Mouse (Mus musculus): ENCODE measurements around the gene B4galt5. TPM values are rescaled to one million over a fixed set of nuclear protein-coding genes. Genes with fewer than 3 reads are reported as not detected.
A peak's percentile ranks its signal among the peaks of the same experiment; 100 is the strongest.
"Not testable (repeated sequence)": the region's sequence is repeated elsewhere in the genome, so short reads cannot be mapped to it uniquely, and the experiment has no call there.

Gene B4galt5
- total RNA-seq (2021), result 10 to 100 TPM; 18.5 to 19.8 TPM
- long read RNA-seq, experiment 1, partial matches to known transcripts, result 0 of 4 reads
- long read RNA-seq, experiment 1, other reads (novel, unspliced or antisense), result 4 of 4 reads
- long read RNA-seq, experiment 2, partial matches to known transcripts, result 0 of 3 reads
- long read RNA-seq, experiment 2, other reads (novel, unspliced or antisense), result 3 of 3 reads

DNA sequence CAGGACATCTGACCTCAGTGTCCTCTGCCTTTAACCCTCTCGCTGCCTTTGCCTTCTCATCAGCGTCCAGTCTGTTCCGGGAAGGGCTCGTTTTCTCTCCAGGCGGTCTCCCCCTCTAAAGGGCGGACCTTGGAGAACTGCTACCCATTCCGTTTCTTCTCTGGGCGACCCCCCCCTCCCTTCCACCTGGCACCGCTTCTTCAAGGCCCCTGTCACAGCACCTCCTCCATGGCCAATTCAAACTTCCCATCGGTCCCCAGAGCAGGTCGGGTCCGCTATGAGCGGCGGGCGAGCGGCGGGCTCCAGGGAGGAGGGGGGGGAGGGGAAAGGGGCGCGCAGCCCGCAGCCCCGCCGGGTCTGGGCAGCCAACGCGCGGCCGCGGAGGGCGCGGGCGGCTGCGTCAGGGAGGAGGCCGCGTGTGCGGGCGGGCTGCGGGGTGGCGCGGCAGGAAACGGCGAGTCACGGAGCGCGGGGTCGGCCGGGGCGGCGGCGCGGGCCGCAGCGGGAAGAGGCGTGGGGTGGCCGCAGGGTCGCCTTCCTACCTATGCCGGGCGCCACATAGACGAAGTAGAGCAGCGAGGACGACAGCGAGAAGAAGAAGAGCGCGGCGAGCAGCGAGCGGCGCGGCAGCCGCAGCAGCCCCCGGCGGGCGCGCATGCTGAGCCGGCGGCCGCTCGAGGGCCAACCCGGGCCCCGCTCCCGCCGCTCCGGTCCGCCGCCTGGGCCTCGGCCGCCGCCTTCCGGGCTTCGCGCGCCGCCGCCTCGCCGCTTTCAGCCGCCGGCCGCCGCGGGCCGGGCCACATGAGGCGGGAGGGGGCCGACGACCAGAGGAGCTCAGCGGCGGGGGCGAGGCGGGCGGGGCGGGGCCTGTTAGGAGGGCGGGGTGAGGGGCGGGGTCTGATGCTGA is at the start of gene B4galt5:
TSS of gene B4galt5 (minus strand) at position 808 of the 907 bp plus-strand sequence.
- intact Hi-C loops (cut with DNase I), result loop anchor here (1.0 to 5.0 kb wide), 2 partner anchors 34 to 71 kb away; no protein-coding TSS in a partner anchor
- peak in 1 of 2 experiments; percentile 26 for DNase-seq

DNA sequence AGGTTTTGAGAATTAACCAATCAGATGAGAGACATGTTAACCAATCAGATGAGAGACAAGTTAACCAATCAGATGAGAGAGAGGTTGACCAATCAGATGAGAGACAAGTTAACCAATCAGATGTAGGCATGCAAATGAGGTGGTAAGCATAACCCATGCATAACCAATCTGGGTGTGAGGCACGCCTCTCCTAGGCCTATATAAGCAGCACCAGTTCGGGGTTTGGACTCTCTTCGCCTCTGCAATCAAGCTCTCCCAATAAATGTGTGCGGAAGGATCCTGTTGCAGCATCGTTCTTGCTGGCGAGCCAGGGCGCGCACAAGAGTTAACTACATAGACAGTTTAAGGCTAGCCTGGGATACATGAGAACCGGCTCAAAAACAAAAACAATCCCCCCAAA is 47.4 kb upstream of the B4galt5 start:
- DNase-seq; intact Hi-C loops (cut with DNase I): not testable (repeated sequence)

DNA sequence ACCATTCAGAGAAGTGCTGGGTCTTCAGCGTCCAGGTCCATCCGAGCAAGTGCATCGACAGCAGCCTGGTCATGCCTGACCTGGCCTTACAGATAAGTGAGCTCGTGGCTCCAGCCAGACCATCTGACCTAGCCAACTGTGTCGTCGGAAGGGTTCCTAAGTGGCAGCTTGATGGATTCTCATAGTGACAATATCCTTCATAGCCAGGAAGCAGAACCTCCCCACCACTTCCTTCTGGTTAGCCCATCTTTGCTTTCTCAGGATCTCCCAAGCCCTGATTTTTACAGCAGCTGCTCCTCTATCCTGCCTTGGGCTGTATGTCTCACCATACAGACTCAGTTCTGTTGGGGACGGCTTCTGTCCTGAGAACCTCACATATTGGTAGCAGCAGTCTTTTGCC is 45.4 kb upstream of the B4galt5 start:
- intact Hi-C loops (cut with DNase I), result no loop called here
- no peak for DNase-seq

DNA sequence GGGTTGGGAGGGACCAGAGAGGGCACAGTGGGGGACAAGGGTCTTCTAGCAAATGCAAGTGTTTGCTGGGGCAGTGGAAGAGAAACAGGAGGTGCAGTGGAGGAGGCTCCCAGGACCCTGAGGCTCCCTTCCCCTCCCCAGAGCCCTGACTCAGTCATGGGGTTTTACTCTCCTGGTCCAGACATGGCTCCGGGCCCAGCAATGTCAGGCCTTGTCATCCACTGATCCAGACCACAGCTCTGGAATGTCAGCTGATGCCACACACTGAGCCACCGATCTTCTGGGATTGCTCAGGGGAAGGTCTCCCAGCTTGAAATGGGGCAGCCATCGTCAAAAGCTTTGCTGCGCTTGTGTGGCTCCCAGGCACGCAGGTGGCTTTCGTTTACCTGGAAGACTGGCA is 38.0 kb upstream of the B4galt5 start:
- DNase-seq, result peak in 1 of 2 experiments; percentile 35
- intact Hi-C loops (cut with DNase I), result no loop called here

DNA sequence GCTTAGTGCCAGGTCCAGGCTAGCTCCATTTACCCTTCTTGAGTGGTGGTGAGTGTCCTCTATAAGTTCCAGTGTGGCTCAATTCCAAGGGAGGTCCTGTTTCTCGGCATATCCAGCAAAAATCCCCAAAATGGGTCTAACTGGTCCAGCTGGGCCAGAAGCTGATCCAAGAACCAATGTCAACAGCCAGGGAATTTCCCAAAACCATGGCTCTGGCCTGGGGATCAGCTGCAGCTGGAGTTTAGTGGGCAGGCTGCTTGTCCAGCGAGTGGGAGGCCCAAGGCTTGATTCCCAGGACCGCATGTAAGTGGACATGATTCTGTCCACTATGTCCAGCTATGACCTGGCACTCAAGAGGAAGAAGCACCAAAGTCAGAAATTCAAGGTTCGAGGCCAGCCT is 37.5 kb upstream of the B4galt5 start:
- DNase-seq, result peak; percentile 53 to 61
- intact Hi-C loops (cut with DNase I), result no loop called here

DNA sequence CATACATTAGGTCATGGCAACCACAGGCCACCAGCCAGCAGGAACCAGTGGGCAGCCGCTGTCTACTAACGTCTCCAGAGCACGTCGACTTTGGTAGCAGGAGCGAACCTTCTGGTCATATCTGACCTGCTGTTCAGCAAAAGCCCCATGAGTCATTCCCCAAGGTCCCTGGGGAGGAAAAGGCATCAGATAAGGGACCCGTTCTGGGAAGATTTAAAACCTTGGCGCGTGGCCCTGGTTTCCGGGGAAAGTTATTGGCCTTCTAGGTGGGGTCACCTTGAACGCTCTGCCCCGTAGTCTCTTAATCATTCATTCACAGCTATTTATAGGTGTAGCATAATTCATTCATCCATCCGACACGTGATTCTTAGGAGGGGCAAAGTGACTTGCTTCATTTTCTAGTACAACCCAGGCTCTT is 34.7 kb upstream of the B4galt5 start:
- intact Hi-C loops (cut with DNase I), result loop anchor here (5.0 kb wide), 1 partner anchor 36 kb away; the partner anchor contains the start of gene B4galt5
- peak; percentile 72 to 79 for DNase-seq

DNA sequence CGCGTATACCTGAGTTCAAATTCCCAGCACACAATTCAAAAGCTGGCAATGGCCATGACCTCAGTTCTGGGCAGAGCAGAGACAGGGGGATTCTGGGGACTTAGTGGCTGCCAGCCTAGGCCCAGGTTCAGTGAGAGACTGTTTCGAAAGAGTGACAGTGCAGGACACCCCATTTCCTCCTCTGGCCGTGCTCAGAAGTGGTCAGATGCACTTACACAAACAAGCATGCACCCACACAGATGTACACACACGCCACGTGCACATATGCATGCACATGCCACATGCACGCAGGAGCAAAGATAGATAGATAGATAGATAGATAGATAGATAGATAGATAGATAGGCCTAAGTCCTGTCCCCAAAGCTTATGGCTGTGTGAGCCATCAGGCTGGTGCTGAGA is 33.4 kb upstream of the B4galt5 start:
- DNase-seq, result no peak
- intact Hi-C loops (cut with DNase I), result loop anchor here (5.0 kb wide), 1 partner anchor 35 kb away; the partner anchor contains the start of gene B4galt5

DNA sequence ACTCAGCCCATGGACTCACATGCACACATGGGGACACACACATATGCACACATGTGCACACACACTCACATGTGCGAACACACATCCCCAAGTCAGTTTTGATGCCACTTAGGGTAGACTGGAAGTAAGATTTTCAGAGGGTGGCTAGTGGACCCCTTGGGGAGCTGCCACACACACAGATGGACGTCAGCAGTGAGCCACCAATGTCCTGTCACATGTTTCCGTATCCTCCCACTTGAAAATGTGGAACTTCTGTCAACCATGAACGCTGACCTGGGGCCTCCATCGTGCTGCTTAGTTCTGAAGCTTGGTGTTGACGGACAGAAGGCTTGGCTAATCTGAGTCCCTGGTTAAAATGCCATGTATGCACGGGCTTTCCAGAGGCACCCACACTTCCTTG is 32.6 kb upstream of the B4galt5 start:
- intact Hi-C loops (cut with DNase I), result loop anchor here (5.0 kb wide), 1 partner anchor 34 kb away; the partner anchor contains the start of gene B4galt5
- no peak for DNase-seq

DNA sequence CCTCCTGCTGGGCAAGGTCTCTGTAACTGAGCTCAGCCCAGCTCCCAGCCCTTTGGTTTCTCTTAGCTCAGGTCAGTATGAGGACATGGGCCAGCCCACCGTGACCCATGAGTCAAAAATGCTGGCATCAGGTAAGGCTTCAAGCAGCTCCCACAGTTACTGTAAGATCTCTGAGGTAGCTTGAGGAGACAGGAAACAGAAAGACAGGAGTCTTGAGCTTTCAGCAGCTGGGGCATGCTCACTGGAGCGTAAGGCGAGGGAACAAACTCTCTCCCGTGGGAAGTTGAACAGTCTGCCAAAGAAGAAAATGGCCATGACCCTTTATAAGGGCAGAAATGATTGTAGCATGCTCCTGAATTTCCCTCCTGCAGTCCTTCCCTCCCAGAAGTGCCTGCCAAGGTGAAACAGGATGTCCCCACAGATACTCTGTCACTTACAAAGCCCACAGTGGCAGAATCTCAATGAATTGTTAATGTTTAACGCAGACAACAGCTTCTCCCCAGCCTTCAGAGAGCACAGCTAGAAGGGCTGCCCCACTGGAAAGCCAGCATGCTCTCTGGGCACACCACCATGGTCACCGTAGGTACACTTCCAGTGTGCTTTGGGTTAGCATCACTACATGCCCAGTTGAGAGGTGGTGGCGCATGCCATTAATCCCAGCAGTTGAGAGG is 31.8 kb upstream of the B4galt5 start:
- DNase-seq, result no peak
- intact Hi-C loops (cut with DNase I), result loop anchor here (5.0 kb wide), 1 partner anchor 33 kb away; the partner anchor contains the start of gene B4galt5

DNA sequence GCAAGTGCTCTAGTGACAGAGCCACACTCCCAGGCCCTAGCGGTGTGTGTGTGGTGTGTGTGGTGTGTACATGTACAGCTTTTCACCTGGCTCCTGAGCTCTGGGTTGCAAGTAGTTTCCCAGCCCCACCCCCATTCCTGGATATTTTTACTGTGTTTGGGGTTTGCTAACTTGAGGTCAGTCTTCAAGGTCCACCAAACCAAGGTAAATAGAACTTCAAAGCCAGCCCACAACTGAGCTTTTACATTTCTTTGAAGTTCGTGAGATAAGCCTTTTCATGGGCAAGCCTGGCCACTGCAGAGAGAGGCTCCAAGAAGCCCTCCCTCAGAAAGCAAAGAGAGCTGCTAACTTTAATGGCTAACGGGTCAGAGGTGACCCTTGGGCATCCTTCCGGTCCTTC is 30.0 kb upstream of the B4galt5 start:
- no peak for DNase-seq
- intact Hi-C loops (cut with DNase I), result no loop called here

DNA sequence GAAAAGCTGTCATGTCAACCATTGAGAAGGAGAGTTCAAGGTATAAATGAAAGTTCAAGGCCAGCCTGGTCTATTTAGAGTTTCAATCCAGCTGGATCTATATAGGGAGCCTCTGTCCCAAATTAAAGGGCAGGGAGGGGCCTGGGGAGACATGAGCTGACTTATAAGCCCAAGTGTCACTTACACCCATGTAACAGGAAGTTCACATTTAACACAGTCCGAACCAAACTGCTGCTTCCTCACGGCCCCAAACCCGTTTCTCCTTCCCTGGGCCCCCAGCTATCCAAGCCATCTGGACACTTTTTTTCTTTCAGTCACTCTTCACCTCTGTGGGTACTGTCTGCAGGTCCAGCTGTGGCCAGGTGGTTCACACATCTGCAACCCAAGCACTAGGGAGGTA is 28.7 kb upstream of the B4galt5 start:
- intact Hi-C loops (cut with DNase I), result no loop called here

DNA sequence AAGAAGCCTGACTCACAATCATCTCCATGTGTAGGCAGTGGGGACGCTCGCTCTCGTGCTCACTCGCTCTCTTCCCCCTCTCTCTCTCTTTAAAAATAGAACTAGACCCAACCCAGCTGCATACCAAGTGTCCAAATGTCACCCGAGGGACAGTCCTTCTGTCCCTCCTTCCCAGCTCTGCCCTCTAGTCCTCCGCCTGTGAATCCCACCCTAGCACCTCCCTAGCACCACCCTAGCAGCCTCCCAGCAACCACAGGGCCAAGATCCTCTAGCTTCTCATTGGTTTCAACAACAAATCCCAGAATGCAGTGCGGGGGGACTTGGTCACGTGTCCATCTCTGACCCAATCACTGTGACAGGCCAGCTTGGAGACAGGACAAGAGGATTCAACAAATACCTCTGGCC is 27.2 kb upstream of the B4galt5 start:
- DNase-seq, result peak; percentile 45 to 68
- intact Hi-C loops (cut with DNase I), result no loop called here

More for the DNA sequence above, 28.7 kb upstream of the B4galt5 start:
- no peak for DNase-seq

DNA sequence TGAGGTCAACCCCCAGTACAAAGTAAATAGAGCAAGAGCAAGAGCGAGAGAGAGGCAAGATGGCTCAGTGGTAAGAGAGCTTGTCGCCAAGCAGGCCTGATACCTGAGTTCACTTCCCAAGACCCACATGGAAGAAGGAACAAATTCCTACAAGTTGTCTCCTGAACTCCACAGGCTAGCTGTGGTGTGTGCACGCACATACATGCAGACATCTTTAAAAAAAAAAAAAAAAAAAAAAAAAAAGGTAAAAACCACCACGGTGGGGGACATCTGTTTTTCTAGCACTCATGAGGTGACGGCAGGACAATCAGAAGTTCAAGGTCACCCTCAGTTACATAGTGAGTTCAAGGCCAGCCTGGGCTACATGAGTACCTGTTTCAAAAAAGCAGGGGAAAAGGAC is 26.7 kb upstream of the B4galt5 start:
- DNase-seq, result no peak
- intact Hi-C loops (cut with DNase I), result no loop called here

DNA sequence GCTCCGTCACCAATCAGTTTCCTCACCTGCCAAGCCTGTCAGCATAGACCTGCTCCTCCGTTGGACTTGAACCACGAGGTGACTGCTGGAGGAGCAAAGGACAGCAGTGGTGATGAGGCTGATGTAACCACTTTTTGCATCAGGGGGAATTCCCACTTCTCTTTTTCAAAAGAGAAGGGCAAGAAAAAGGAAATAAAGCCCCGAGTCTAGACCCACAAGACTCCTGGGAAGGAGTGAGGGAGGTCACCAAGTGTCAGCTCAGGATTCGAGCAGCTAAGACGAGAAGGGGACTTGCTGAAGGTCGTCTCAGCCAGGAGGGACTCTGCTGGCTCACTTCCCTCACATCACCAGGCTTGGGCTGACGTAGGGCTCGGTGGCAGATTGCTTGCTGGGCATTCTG is 26.2 kb upstream of the B4galt5 start:
- intact Hi-C loops (cut with DNase I), result no loop called here
- no peak for DNase-seq

DNA sequence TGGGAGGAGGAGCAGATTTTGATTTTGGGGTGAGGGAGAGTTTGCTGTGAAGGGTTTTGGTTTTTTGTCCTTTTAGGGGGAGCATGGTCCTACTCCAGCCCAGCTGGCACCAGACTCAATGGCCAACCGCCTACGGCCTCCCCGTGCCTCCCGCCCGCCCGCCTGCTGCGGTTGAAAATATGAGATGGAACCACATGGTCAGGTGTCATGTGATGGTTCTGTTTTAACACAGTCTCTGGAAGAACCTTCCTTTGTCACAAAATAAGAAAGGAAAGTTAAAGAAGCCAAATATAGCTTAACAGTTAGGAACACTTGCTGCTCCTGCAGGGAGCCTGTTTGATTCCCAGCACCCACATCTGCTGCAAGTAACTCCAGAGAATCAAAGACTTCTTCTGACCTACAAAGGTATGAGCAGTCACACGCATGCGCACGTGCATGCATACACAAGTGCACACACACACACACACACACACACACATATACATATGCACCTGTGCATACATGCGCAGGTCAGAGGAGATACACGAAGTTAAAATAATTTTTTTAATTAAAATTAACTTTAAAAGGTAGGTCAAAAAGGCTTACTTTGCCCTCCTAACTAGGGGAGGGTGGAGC is 25.3 kb upstream of the B4galt5 start:
- intact Hi-C loops (cut with DNase I), result no loop called here
- DNase-seq, result no peak

DNA sequence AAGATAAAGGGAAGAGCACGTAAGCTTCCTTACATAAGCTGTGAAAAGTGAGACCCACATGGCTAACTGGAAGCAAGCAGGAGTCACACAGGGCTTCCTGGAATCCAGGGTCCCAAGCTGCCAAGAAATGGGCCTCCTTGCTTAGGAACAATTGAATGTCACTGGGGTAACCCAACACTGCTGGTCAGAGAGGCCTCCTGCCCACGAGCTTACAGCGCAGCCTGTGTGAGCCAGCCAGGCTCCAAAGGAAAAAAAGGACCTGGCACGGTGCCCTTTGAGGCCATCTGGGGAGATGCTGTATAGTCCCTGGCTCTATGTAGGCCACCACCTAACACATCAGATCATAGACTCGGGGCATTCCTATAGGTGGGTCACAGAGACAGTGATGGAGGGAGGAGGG is 24.3 kb upstream of the B4galt5 start:
- intact Hi-C loops (cut with DNase I), result no loop called here
- DNase-seq, result peak; percentile 64 to 80

DNA sequence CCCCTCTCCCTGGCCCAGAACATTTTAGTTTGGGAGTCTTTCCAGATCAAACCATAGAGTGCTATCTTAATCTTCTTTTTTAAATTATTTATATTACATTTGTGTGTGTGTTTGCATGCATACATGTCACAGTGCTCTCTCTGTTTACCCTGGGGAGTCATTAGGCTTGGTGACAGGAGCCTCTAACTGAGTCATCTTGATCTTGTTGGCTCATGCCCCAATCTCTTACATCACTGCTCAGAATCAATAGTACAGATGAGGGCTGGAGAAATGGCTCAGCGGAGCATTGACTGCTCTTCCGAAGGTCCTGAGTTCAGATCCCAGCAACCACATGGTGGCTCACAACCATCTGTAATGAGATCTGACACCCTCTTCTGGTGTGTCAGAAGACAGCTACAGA is 22.5 kb upstream of the B4galt5 start:
- intact Hi-C loops (cut with DNase I), result no loop called here
- DNase-seq, result no peak

DNA sequence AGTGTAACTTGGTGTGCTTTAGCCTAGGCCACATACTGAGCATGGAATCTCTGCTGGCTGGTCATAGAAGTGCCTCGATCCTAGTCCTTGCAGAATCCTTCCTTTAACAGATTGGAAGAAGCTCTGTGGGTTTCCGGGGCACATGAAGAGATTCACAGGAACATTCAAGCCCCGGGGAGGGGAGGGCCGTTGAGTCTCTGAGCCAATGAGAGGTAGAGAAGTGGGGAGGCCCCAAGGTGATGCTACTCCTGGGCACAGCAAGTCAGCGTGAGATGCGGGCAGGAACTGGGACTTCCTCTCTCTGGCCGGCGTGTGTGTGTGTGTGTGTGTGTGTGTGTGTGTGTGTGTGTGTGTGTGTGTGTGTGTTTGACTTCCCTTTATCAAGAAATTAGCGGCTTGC is 19.3 kb upstream of the B4galt5 start:
- intact Hi-C loops (cut with DNase I), result no loop called here
- DNase-seq, result no peak

DNA sequence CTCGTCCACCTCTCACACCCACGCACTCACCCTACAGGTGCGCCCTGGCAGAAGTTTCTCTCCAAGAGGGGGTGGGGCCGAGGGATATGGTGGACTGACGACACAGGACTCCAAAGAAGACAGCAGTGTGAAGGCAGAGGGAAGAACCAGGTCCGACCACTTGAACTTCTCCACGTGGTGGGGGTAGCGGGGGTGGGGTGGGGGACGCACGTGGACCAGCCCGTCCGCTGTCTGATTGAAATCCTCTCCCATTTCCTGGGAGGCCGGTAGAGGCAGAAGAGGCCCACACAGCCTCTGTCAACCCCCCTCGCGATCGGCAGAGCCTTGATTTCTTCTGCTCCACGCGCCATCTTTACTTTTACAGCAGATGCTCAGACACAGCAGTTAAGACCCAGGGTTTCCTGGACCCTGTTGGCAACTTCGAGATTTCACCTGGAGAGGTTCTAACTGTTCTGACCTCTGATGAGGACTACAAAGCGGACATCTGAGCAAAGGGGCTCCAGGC is 18.8 kb upstream of the B4galt5 start:
- intact Hi-C loops (cut with DNase I), result no loop called here
- DNase-seq, result no peak

DNA sequence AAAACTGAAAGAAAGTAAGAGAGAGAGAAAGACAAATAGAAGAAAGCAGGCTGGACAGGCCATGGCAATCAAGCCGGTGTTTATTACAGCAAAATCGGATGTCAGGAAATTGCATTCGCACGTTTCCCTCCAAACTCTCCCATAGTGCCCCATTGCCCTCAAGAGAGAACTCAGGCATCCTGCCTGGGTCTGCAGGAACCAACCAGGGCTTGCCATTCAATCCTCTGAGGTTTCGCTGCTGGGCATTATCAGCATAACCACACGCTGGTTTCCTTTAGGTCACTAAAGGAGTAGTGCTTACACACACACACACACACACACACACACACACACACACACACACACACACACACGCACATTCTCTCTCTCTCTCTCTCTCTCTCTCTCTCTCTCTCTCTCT is 18.3 kb upstream of the B4galt5 start:
- intact Hi-C loops (cut with DNase I), result no loop called here
- DNase-seq, result no peak
